Mouse (Mus musculus): ENCODE data around the gene Eps8l1.

Gene Eps8l1

GRCm38 (mm10) chr7:4508062-4508738 lies 47.7 kb downstream of the Eps8l1 start:
- no peak for DNase-seq (ENCODE audit: low spot score in 2 of 2)

DNA sequence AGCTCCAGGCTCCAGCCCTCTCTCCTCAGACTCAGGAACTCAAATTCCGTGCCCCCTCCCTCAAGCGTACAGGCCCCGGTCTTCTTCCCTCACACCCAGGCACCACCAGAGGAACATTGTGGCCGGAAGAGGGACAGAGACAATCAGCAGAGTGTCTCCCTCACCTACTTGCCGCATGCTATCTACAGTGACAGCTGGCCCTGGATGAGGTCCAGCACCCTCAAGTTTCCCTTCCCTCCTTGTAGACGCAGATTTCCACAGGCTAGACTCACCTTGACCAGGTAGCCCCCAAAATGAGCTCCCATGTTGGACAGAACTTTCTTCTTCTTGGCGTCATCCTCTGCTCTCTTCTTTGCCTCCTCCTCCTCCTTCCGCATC lies 48.3 kb downstream of the Eps8l1 start:
- DNase-seq (ENCODE audit: low spot score in 2 of 2): no peak

DNA sequence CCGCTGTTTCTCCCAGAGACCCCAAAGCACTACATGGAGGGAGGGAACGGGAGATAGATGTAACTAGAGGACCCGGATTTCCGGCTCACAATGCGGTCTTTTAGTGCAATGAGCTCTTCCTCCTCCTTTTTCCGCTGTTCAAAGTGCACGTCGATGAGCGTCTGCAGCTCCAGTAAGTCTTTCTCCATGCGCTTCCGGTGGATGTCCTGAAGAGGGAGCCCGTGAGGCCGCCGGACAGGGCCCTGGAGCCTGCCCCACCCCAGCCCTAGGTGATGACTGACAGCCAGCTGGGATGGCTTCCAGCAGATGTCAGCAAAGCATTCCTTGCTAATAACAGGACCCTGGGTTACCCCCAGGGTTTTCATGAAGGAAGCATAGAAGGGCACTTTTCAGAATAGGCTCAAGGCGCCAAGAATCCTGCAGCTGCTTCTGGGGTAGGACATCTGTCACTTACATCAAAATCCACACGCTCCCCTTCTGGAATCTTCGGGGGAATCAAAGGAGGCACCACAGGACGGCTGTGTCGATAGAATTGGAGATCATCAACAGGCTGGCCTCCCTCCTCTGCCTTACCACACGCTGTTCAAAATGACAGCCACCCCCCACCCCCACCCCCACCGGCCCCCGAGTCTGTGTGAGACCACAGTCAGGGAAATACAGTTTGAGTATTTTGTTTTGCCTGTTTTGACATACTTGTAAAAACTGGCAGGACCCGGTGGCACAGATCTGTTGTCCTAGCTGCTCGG lies 49.6 kb downstream of the Eps8l1 start:
- DNase-seq (ENCODE audit: low spot score in 2 of 2): peak; percentile 78 to 80

GRCm38 (mm10) chr7:4511489-4512224 lies 51.2 kb downstream of the Eps8l1 start:
- DNase-seq (ENCODE audit: low spot score in 2 of 2): peak; percentile 43 to 51

DNA sequence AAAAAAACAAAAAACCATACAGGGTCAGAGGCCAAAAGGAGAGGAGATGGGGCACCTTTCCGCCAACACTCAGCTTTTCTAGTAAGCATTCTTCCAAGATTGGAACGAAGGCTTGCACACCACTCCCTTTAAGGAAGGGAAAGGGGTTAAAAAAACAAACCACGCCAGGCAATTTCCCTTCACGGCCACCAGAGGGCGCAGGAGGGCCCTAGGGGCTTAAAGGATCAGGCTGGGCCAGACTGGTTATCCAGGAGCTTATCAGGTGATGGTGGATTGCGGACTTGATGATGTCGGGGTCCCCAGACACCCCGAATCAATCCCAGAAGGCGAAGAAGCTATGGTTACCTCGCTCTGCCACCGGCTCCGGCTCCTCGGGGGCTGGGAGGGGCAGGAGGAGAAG lies 52.8 kb downstream of the Eps8l1 start:
- DNase-seq (ENCODE audit: low spot score in 2 of 2): no peak

DNA sequence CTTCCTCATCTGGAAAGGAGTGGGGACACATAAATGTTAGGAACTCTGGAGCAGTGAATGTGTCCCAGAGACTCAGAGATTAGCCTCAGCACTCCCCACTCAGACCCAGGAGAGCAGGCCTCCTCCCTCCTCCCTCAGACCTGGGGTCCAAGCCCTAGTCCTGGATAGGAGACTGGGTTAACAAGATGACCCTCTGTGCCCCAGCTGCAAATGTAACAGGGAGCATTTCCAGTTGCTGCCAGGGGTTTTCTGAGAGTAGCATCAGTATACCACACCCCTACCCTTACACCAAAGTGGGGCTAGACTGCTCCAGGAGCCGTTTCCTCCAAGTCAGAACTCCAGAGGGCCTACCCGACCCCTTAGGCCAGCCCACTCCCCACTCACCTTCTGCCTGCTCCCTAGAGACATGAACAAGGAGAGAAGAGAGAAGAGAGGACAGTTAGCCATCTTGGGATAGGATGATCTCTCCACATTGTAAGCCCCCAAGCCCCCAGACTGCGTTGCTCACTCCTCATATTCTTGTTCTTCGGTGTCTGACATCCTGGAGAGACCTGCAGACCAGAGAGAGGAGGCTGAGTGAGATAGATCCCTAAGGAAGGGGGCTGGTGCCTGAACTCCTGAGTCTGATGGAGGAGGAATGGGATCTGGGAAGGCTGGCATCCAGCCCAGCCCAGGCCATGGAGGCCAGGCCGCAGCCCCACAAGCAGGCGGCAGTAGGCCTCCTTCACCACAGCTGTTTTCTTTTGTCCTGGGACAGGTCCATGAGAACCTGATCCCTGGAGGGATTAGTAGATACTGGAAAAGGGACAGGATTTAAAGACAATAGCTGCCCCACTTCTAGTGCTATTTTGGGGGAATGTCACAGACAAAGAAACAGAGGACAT lies 53.6 kb downstream of the Eps8l1 start:
- no peak for DNase-seq (ENCODE audit: low spot score in 2 of 2)

- DNase-seq (ENCODE audit: low spot score in 2 of 2): peak in 1 of 2 experiments; percentile 13
These were observed 55.4 kb downstream of the Eps8l1 start for GRCm38 (mm10) chr7:4515853-4516252.

DNA sequence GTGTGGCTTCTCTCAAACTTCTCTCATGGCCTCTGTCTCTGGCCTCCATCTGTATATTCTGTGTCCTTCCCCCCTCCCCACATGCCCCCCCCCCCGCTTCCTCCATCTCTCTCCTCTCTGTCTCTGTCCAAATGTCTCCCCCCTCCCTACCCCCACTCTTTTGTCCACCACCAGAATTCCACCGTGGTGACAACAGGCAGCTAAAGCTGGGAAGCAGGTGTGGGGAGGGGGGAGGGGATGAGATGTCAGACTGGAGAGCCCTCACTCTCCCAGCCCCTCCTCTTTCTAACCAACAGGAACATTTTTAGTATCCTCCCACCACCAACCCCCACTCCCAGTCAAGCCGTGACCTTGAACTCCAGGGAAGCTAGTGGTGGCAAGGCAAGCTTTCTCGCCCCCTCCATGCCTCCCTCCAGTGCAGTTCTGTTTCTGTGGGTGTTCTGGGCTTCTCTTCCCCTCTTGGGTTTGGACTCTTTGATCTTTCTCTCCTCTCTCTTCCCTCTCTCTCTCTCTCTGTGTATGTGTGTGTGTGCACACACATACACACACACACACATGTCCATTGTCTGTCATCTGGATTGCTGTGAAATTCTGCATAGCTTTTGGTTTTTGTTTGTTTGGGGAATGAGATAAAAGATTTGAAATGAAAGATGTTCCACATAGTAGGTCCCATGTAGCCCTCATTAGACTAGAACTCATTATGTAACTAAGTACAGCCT lies 56.0 kb downstream of the Eps8l1 start, which contains the start of gene Tnnt1:
Gene Tnnt1, minus strand, starts transcription at position 51 of the 719 bp plus-strand sequence.
- peak; percentile 50 to 58 for DNase-seq (ENCODE audit: low spot score in 2 of 2)

DNA sequence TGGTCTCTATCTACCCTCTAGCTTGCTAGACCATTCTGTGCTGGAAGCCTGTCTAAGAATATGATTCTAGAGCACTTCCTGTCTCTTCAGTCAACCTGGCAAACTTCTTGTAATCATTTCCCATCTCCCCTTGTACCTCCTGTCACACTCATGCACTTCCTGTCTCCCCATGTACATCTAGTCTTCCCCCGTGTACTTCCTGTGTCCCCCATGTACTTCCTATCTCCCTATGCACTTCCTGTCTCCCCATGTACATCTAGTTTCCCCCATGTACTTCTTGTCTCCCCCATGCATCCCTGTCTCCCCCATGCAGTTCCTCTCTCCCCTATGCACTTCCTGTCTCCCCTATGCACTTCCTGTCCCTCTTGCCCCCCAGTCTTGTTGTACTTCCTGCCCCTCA lies 58.0 kb downstream of the Eps8l1 start:
- no peak for DNase-seq (ENCODE audit: low spot score in 2 of 2)

DNA sequence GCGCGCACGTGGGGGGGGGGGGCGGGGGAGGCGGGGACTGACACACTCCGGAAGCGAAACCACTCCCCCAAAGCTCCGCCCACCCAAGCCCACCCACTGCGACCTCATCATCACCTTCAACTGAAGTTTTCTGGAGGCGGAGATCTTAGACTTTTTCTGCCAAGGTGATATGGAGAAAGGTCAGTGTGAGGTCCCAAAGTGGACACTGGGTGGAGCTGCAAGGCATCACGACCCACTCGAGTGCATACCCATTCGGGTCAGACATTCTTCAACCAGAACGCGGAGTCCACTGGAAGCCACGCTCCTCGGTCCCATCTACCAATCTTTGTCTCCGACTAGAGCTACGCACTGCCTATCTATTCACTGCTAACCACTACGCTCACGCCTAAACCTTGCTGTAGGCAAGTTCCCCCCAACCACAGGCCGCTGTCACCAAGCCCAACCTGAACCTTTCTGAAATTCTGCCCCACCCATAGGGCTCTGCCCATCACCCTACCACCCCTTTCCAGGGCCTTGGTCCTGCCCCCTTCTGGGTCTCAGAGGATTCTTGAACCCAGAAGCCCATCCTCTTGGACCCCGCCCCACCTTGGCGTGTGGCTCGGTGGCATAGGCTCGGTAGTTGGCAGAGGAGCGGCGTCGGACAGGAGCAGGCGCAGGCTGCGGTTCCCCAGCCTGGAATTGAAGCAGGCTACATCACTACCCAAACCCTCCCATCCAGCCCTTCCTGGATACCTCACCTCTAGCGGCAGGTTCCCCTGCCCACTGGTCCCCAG lies 60.9 kb downstream of the Eps8l1 start:
- peak; percentile 49 to 64 for DNase-seq (ENCODE audit: low spot score in 2 of 2)

- peak; percentile 73 for DNase-seq (ENCODE audit: low spot score in 2 of 2)
These were observed 61.8 kb downstream of the Eps8l1 start for GRCm38 (mm10) chr7:4522292-4522691.

GRCm38 (mm10) chr7:4523205-4524130 lies 63.0 kb downstream of the Eps8l1 start:
- DNase-seq (ENCODE audit: low spot score in 2 of 2): peak in 1 of 2 experiments; percentile 27

DNA sequence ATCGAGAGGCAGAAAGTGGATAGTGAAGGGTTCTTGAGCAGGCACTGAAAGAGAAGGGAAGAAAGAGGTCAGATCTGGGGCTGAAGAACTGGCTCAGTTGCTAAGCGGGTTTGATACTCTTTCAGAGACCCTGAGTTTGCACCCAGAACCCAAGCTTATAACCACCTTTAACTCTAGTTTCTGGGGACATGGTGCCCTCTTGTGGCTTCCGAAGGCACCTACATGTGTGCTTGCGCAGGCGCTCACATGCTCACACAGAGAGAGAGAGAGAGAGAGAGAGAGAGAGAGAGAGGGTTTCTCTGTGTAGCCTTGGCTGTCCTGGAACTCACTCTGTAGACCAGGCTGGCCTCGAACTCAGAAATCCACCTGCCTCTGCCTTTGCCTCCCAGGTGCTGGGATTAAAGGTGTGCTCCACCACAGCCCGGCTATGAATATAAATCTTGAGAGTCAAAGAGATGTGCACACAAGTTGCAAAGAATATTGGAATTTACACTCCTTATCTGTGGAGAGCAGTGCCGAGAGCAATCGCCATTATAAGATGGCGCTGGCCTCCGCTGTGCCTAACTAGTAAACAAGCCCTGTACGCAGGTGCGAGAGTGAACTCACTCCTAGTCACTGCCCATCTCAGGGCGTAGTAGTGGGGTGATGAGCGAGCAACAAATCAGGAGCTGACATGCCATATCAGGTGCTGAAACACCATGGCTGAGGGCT lies 63.9 kb downstream of the Eps8l1 start, which contains the start of gene Tnni3:
Gene Tnni3, minus strand, starts transcription at position 18 of the 711 bp plus-strand sequence.
- DNase-seq (ENCODE audit: low spot score in 2 of 2): peak in 1 of 2 experiments; percentile 54

- DNase-seq (ENCODE audit: low spot score in 2 of 2): peak; percentile 79 to 80
These were observed 66.1 kb downstream of the Eps8l1 start for GRCm38 (mm10) chr7:4526341-4527301.

- DNase-seq (ENCODE audit: low spot score in 2 of 2): no peak
These were observed 66.8 kb downstream of the Eps8l1 start for GRCm38 (mm10) chr7:4527302-4527689.
